Mouse (Mus musculus) stomach, postnatal 0 days (tissue): ENCODE data around the gene Fam214b. TPM values are rescaled to one million over a fixed set of nuclear protein-coding genes. Genes with fewer than 3 reads are reported as not detected.
A peak's percentile ranks its signal among the peaks of the same experiment; 100 is the strongest.

ENCODE experiments used
- ATAC-seq: fragments of 200-750 bp; cut with Nextera tagmentation; 2 replicates; pipeline ENCODE4 v1.8.0; 2017; ENCODE audit not compliant: low FRiP score, low TSS enrichment
- DNase-seq: peaks from one replicate; pipeline ENCODE4 v3.0.0-alpha.2; 2016; ENCODE audit warnings: low spot score
- H3K27ac ChIP-seq: fragments of 300-500 bp; sonication (generic); replicated peaks from 2 replicates; pipeline ENCODE4 v1.5.1; 2014; ENCODE audit warnings: mild to moderate bottlenecking, control low read depth
- H3K27me3 ChIP-seq: fragments of 300-500 bp; sonication (generic); 2 replicates; pipeline ENCODE4 v1.6.1; 2014; ENCODE audit warnings: low read length; ENCODE audit not compliant: control insufficient read depth, insufficient read depth
- H3K36me3 ChIP-seq: fragments of 300-500 bp; sonication (generic); 2 replicates; pipeline ENCODE4 v1.6.1; 2014; ENCODE audit warnings: low read length, mixed read lengths; ENCODE audit not compliant: control insufficient read depth, insufficient read depth
- H3K4me1 ChIP-seq: fragments of 300-500 bp; sonication (generic); replicated peaks from 2 replicates; pipeline ENCODE4 v1.6.1; 2014; ENCODE audit warnings: antibody characterized with exemption; ENCODE audit not compliant: control insufficient read depth, insufficient read depth
- H3K4me2 ChIP-seq: fragments of 300-500 bp; sonication (generic); replicated peaks from 2 replicates; pipeline ENCODE4 v1.6.1; 2014; ENCODE audit warnings: low read depth, mild to moderate bottlenecking, control low read depth, moderate library complexity
- H3K4me3 ChIP-seq: fragments of 300-500 bp; sonication (generic); 2 replicates; pipeline ENCODE4 v1.5.1; 2014; ENCODE audit warnings: low read depth, low read length, control low read depth
- H3K9ac ChIP-seq: fragments of 300-500 bp; sonication (generic); 2 replicates; pipeline ENCODE4 v1.6.1; 2014; ENCODE audit warnings: mild to moderate bottlenecking, low read length, control low read depth, mixed read lengths
- H3K9me3 ChIP-seq: fragments of 300-500 bp; sonication (generic); 2 replicates; pipeline ENCODE4 v1.6.1; 2016; ENCODE audit warnings: low read length; ENCODE audit not compliant: control insufficient read depth
- CTCF ChIP-seq: IDR thresholded peaks from 2 replicates; pipeline ENCODE4 v1.5.1; 2016; ENCODE audit warnings: antibody characterized with exemption, low read depth, mild to moderate bottlenecking, moderate library complexity
- EP300 ChIP-seq: optimal IDR thresholded peaks from 2 replicates; pipeline ENCODE3; 2016; ENCODE audit warnings: antibody characterized with exemption
- WGBS: fragments of 180-500 bp; shearing (Covaris S2); extraction: QIAGEN DNeasy Blood & Tissue Kit; methylation state at CpG from one replicate; pipeline ENCODE4 v1.1.7; 2014; 5-methylcytosine and 5-hydroxymethylcytosine counted together
- polyA plus RNA-seq: library from polyadenylated mRNA; unstranded; fragments of >200 nt; fragmentation: Nextera tagmentation; extraction: Ambion mirVana; gene quantifications from 2 replicates; pipeline ENCODE4 v1.2.1, GENCODE M21; 2015

Gene Fam214b
- polyA plus RNA-seq, 1 experiment from 2014 or later: 9.0 TPM

GRCm38 (mm10) chr4:43065471-43065870 is 19.5 kb upstream of the Fam214b start:
- Histone ChIP-seq H3K27ac (no peak overlapping the region), H3K9ac (no peak overlapping the region), H3K9me3 (no peaks in the 10 kb centered on the region), H3K4me1 (no peaks in the 10 kb centered on the region), H3K36me3 (no peaks in the 10 kb centered on the region), H3K4me3 (no peak overlapping the region), H3K4me2 (no peak overlapping the region), H3K27me3 (no peaks in the 10 kb centered on the region)
- 97% methylated on average over 4 of the region's 4 CpGs for WGBS
- DNase-seq (no peak), ATAC-seq (no peak)
- TF ChIP-seq CTCF: no peak
- no peak for TF ChIP-seq EP300

- DNase-seq: no peak
- no peak overlapping the region for H3K9ac ChIP-seq
- H3K36me3 ChIP-seq: no peaks in the 10 kb centered on the region
- TF ChIP-seq EP300 (no peak), CTCF (peak; percentile 20; the same call in 1 of the 2 replicates)
- H3K4me1 ChIP-seq: no peaks in the 10 kb centered on the region
- H3K4me2 ChIP-seq: peak overlapping the region; percentile 78; the same call in 1 of the 2 replicates
- no peak for ATAC-seq
- H3K9me3 ChIP-seq: no peaks in the 10 kb centered on the region
- H3K4me3 ChIP-seq: no peak overlapping the region
- no peaks in the 10 kb centered on the region for H3K27me3 ChIP-seq
- H3K27ac ChIP-seq: no peak overlapping the region
- 36% methylated on average over 3 of the region's 3 CpGs for WGBS
These were observed 14.3 kb upstream of the Fam214b start for GRCm38 (mm10) chr4:43060286-43060685.

GRCm38 (mm10) chr4:43059697-43060096 is 13.7 kb upstream of the Fam214b start:
- no peak for DNase-seq
- Histone ChIP-seq H3K9me3 (no peaks in the 10 kb centered on the region), H3K27ac (no peak overlapping the region), H3K27me3 (no peaks in the 10 kb centered on the region), H3K4me1 (no peaks in the 10 kb centered on the region), H3K36me3 (no peaks in the 10 kb centered on the region), H3K4me3 (peak overlapping the region; percentile 78), H3K9ac (peak overlapping the region; percentile 74), H3K4me2 (peak overlapping the region; percentile 78)
- TF ChIP-seq CTCF (no peak), EP300 (no peak)
- 27% methylated on average over 3 of the region's 3 CpGs for WGBS
- ATAC-seq: no peak

GRCm38 (mm10) chr4:43058753-43059654 is 13.0 kb upstream of the Fam214b start, which contains the start of gene Unc13b:
Unc13b (plus strand) TSS chr4:43058953.
- Histone ChIP-seq H3K4me2 (peak within 1 kb of the TSS; percentile 78), H3K27ac (peak within 1 kb of the TSS; percentile 89), H3K4me3 (peak within 1 kb of the TSS; percentile 78), H3K4me1 (no peaks in the 10 kb centered on the region), H3K36me3 (no peaks in the 10 kb centered on the region), H3K9me3 (no peaks in the 10 kb centered on the region), H3K27me3 (no peaks in the 10 kb centered on the region), H3K9ac (peak within 1 kb of the TSS; percentile 74)
- DNase-seq (peak; percentile 98), ATAC-seq (peak; percentile 98)
- WGBS: under 1% methylated on average over 89 of the region's 90 CpGs
- TF ChIP-seq EP300 (no peak), CTCF (0 out of 2 replicates have a peak, but pooled peaks have one; percentile 13)

DNA sequence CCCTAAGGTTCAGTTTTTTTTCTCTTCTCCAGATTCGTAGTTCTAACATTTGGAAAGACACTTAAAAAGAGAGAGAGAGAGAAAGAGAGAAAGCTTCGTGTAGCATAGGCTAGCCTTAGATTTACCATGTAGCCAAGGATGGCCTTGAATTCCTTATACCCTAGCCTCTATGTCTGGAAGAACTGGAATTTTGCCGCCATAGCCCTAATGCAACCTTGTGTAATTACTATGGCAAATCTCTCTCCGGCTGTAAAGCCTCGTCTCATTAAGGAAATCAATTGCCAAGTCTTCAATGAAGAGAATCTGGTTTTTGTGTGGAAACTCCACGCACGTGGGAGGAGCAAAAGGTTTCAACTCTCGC is 12.4 kb upstream of the Fam214b start:
- peak overlapping the region; percentile 78 for H3K4me3 ChIP-seq
- H3K4me2 ChIP-seq: peak overlapping the region; percentile 78
- H3K36me3 ChIP-seq: no peaks in the 10 kb centered on the region
- H3K27ac ChIP-seq: no peak overlapping the region
- H3K9me3 ChIP-seq: no peaks in the 10 kb centered on the region
- ATAC-seq (no peak; the same call in 1 of the 2 replicates), DNase-seq (no peak)
- no peaks in the 10 kb centered on the region for H3K4me1 ChIP-seq
- 24% methylated on average over 8 of the region's 8 CpGs for WGBS
- no peaks in the 10 kb centered on the region for H3K27me3 ChIP-seq
- TF ChIP-seq CTCF (no peak), EP300 (no peak)
- H3K9ac ChIP-seq: no peak overlapping the region

GRCm38 (mm10) chr4:43057654-43058053 is 11.6 kb upstream of the Fam214b start:
- DNase-seq (no peak), ATAC-seq (no peak)
- no peaks in the 10 kb centered on the region for H3K9me3 ChIP-seq
- H3K4me2 ChIP-seq: no peak overlapping the region
- H3K4me3 ChIP-seq: no peak overlapping the region
- no peak overlapping the region for H3K9ac ChIP-seq
- H3K27ac ChIP-seq: no peak overlapping the region
- no peaks in the 10 kb centered on the region for H3K27me3 ChIP-seq
- WGBS: 91% methylated on average over 5 of the region's 5 CpGs
- H3K4me1 ChIP-seq: no peaks in the 10 kb centered on the region
- no peak for TF ChIP-seq CTCF
- no peak for TF ChIP-seq EP300
- no peaks in the 10 kb centered on the region for H3K36me3 ChIP-seq
